Mouse (Mus musculus): ENCODE results near the gene Fcgrt. TPM values are rescaled to one million over a fixed set of nuclear protein-coding genes. Genes with fewer than 3 reads are reported as not detected.

The Fcgrt gene
- total and polyA plus RNA-seq, 3 experiments = 0.13 to 0.16 TPM; not detected in 1

- TF ChIP-seq HCFC1 (IDR thresholded peaks at IDR 0.05; ENCODE audit: low read depth, low read length) (peak; percentile 66), RCOR1 (conservative IDR thresholded peaks at IDR 0.05; ENCODE audit: low read depth, low read length) (no peak), UBTF (IDR thresholded peaks at IDR 0.05; ENCODE audit: low read depth, low read length) (no peak), MYC (IDR thresholded peaks at IDR 0.05; ENCODE audit: low read depth, low read length) (0 out of 2 replicates have a peak, but pooled peaks have one; percentile 32), E2F4 (IDR thresholded peaks at IDR 0.05; ENCODE audit: insufficient replicate concordance, low read depth, low read length) (no peak), NELFE (IDR thresholded peaks at IDR 0.05; ENCODE audit: low read depth, low read length) (no peak), POLR2A (IDR thresholded peaks at IDR 0.05; ENCODE audit: low read depth, low read length) (peak; percentile 43; the same call in 1 of the 2 replicates), POLR2AphosphoS2 (IDR thresholded peaks at IDR 0.05; ENCODE audit: low read depth, low read length) (no peak), ZKSCAN1 (IDR thresholded peaks at IDR 0.05; ENCODE audit: borderline replicate concordance, low read depth, low read length) (no peak), ZMIZ1 (IDR thresholded peaks at IDR 0.05; ENCODE audit: low read depth, low read length) (no peak), ELF1 (IDR thresholded peaks at IDR 0.05; ENCODE audit: low read depth, low read length) (no peak), CHD2 (IDR thresholded peaks at IDR 0.05; ENCODE audit: low read length) (no peak)
Measured at GRCm38 (mm10) chr7:45123186-45123570, 19.5 kb upstream of the Fcgrt start (continued).

DNA sequence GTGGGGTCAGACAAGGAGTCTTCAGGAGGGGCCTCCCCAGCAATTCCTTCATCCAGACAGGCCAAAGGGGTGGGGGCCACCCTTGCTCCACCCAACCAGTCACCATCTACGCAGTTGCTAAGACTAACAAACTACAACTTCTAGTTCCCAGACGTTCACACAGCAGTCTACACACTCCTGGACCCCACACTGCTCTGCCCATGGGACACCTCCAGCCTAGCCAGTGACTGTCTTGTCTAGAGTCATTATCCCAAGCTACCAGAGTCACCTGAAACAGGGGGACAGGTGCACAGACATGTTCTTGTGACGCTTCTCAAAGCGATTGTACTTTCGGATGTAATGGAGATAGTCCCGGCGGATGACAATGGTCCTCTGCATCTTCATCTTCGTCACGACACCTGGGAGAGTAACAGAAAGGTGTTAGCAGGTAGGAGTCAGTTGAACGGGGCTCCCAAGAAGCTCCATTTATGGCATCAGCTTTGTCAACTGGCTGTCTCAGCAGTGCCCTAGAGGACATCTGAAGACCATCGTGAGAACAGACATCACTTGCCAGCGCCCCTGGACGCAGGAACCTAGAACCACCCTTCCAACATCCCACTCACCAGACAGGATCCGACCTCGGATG lies 19.0 kb upstream of the Fcgrt start:
- no peaks in the 10 kb centered on the region for H3K9me3 ChIP-seq (replicated peaks; ENCODE audit: low read length)
- peak overlapping the region; percentile 41 for H3K4me2 ChIP-seq (ENCODE audit: insufficient read depth, low read depth, poor library complexity, severe bottlenecking)
- peak overlapping the region; percentile 96; the same call in 1 of the 2 replicates for H3K9ac ChIP-seq (ENCODE audit: insufficient read depth, low read depth)
- peaks cover 35% of the 10 kb centered on the region for H3K79me2 ChIP-seq (replicated peaks; ENCODE audit: control insufficient read depth, extremely low read depth, insufficient read depth, poor library complexity, severe bottlenecking)
- dilution Hi-C loops (cut with MboI; ENCODE audit: extremely low pct_ligation_motif_present, extremely low pct_unique_long_range_greater_than_20kb, low sequenced_read_pairs) = no loop called here
- H3K27ac ChIP-seq (ENCODE audit: insufficient read depth, low read depth) = no peak overlapping the region
- TF ChIP-seq TCF12 (IDR thresholded peaks at IDR 0.05; ENCODE audit: low read depth, low read length) = no peak
- no peak for TF ChIP-seq MXI1 (IDR thresholded peaks at IDR 0.05; ENCODE audit: low read depth, low read length)
- TF ChIP-seq MAX (IDR thresholded peaks at IDR 0.05; ENCODE audit: low read length) = no peak
- TF ChIP-seq RAD21 (IDR thresholded peaks at IDR 0.05; ENCODE audit: low read depth, low read length) = no peak
- TF ChIP-seq SMC3 (IDR thresholded peaks at IDR 0.05; ENCODE audit: low read depth, low read length) = no peak
- TF ChIP-seq ETS1 (conservative IDR thresholded peaks at IDR 0.05; ENCODE audit: low read depth, low read length) = no peak
- no peak for TF ChIP-seq CTCF (conservative IDR thresholded peaks at IDR 0.05 in 1 of 2, IDR thresholded peaks at IDR 0.05 in 1 of 2; ENCODE audit: low read depth in 2 of 2, low read length in 2 of 2)
- no peak for TF ChIP-seq EP300 (IDR thresholded peaks at IDR 0.05; ENCODE audit: low read length)
- no peak for TF ChIP-seq MAFK (IDR thresholded peaks at IDR 0.05; ENCODE audit: insufficient replicate concordance, low read length)
- TF ChIP-seq SIN3A (IDR thresholded peaks at IDR 0.05; ENCODE audit: low read length) = no peak
- TF ChIP-seq CHD1 (IDR thresholded peaks at IDR 0.05; ENCODE audit: low read depth, low read length) = no peak
- TF ChIP-seq HCFC1 (IDR thresholded peaks at IDR 0.05; ENCODE audit: low read depth, low read length) = no peak
- TF ChIP-seq PAX5 (IDR thresholded peaks at IDR 0.05; ENCODE audit: low read length) = no peak
- no peak for TF ChIP-seq BHLHE40 (IDR thresholded peaks at IDR 0.05; ENCODE audit: low read depth, low read length)
- no peak for TF ChIP-seq TBP (conservative IDR thresholded peaks at IDR 0.05; ENCODE audit: low read depth, low read length)
- TF ChIP-seq CHD2 (IDR thresholded peaks at IDR 0.05; ENCODE audit: low read length) = no peak
- TF ChIP-seq USF1 (IDR thresholded peaks at IDR 0.05; ENCODE audit: low read depth, low read length) = no peak
- TF ChIP-seq MEF2A (IDR thresholded peaks at IDR 0.05; ENCODE audit: borderline replicate concordance, low read depth, low read length) = no peak
- TF ChIP-seq IRF4 (IDR thresholded peaks at IDR 0.05; ENCODE audit: low read depth, low read length) = no peak
- no peak for TF ChIP-seq ELF1 (IDR thresholded peaks at IDR 0.05; ENCODE audit: low read depth, low read length)
- peaks cover 59 to 80% of the 10 kb centered on the region in 2 experiments for H3K36me3 ChIP-seq (replicated peaks in 1 of 2; ENCODE audit: control insufficient read depth in 1 of 2, insufficient read depth in 1 of 2, low read length in 1 of 2)
- peaks cover 10 to 52% of the 10 kb centered on the region in 2 experiments for H3K4me1 ChIP-seq (ENCODE audit: control insufficient read depth in 1 of 2, insufficient read depth in 2 of 2)
- no peak for DNase-seq (ENCODE audit: extremely low read depth)
- no peaks in the 10 kb centered on the region for H3K27me3 ChIP-seq (replicated peaks)
- H3K4me3 ChIP-seq (replicated peaks in 1 of 3; ENCODE audit: low read depth in 2 of 3, low read length in 2 of 3, poor library complexity in 1 of 3) = peak overlapping the region; percentile 21 to 92 (median 73)
- in situ Hi-C loops (cut with MboI; ENCODE audit: low pct_ligation_motif_present, low pct_unique_long_range_greater_than_20kb, low sequenced_read_pairs) = no loop called here
